Mouse (Mus musculus) neural tube, embryonic 12.5 days (tissue): ENCODE results near the gene Ggt6. TPM values are rescaled to one million over a fixed set of nuclear protein-coding genes. Genes with fewer than 3 reads are reported as not detected.

Experiments
- ATAC-seq: fragments of 200-750 bp; cut with Nextera tagmentation; 2 replicates; pipeline ENCODE4 v1.8.0; 2017; ENCODE audit warnings: low read depth, mild to moderate bottlenecking, moderate TSS enrichment, moderate library complexity; ENCODE audit not compliant: low FRiP score
- H3K27ac ChIP-seq: fragments of 300-500 bp; sonication (generic); 2 replicates; pipeline ENCODE4 v1.5.1; 2016
- H3K27me3 ChIP-seq: fragments of 300-500 bp; sonication (generic); replicated peaks from 2 replicates; pipeline ENCODE4 v1.6.1; 2016; ENCODE audit warnings: mild to moderate bottlenecking
- H3K36me3 ChIP-seq: fragments of 300-500 bp; sonication (generic); 2 replicates; pipeline ENCODE4 v1.6.1; 2016; ENCODE audit warnings: mild to moderate bottlenecking
- H3K4me1 ChIP-seq: fragments of 300-500 bp; sonication (generic); 2 replicates; pipeline ENCODE4 v1.6.1; 2016
- H3K4me2 ChIP-seq: fragments of 300-500 bp; sonication (generic); replicated peaks from 2 replicates; pipeline ENCODE4 v1.6.1; 2016; ENCODE audit warnings: mild to moderate bottlenecking
- H3K4me3 ChIP-seq: fragments of 300-500 bp; sonication (generic); 2 replicates; pipeline ENCODE4 v1.5.1; 2016
- H3K9ac ChIP-seq: fragments of 300-500 bp; sonication (generic); 2 replicates; pipeline ENCODE4 v1.6.1; 2016; ENCODE audit warnings: mild to moderate bottlenecking
- H3K9me3 ChIP-seq: fragments of 300-500 bp; sonication (generic); 2 replicates; pipeline ENCODE4 v1.6.1; 2016; ENCODE audit warnings: mild to moderate bottlenecking
- WGBS: fragments of 180-500 bp; shearing (Covaris S2); methylation state at CpG from one replicate; pipeline ENCODE4 v1.1.7; 2016; 5-methylcytosine and 5-hydroxymethylcytosine counted together
- polyA plus RNA-seq: library from polyadenylated mRNA; unstranded; fragments of >200 nt; fragmentation: Nextera tagmentation; extraction: Ambion mirVana; gene quantifications from 2 replicates; pipeline ENCODE4 v1.2.1, GENCODE M21; 2016

The Ggt6 gene
- polyA plus RNA-seq, 1 experiment from 2014 or later = not detected

DNA sequence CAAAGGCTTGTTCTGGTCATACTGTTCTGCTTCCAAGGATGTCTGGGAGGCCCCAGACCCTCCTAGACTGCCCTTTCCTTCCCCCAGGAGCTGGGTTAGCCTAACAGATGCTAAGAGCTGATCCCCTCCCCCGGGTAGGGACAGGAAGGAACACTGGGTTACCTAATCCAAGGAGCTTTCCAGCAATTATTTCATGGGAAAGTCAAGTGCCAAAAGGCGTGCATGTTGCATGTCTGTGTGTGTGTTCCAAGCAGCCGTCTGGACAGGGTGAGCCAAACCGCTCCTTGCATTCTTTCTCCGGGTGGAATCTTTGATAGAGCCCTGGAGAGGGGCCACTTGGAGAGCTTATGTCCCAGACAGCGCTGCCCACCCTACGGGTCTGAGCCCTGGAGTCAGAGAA lies 22.3 kb upstream of the Ggt6 start:
- H3K36me3 ChIP-seq = no peaks in the 10 kb centered on the region
- WGBS = 76% methylated on average over 7 of the region's 7 CpGs
- no peak overlapping the region for H3K27ac ChIP-seq
- peaks cover 32% of the 10 kb centered on the region for H3K27me3 ChIP-seq
- H3K4me2 ChIP-seq = no peak overlapping the region
- H3K4me1 ChIP-seq = peaks cover 25% of the 10 kb centered on the region
- no peak for ATAC-seq
- H3K9ac ChIP-seq = no peak overlapping the region
- no peaks in the 10 kb centered on the region for H3K9me3 ChIP-seq
- H3K4me3 ChIP-seq = no peak overlapping the region

DNA sequence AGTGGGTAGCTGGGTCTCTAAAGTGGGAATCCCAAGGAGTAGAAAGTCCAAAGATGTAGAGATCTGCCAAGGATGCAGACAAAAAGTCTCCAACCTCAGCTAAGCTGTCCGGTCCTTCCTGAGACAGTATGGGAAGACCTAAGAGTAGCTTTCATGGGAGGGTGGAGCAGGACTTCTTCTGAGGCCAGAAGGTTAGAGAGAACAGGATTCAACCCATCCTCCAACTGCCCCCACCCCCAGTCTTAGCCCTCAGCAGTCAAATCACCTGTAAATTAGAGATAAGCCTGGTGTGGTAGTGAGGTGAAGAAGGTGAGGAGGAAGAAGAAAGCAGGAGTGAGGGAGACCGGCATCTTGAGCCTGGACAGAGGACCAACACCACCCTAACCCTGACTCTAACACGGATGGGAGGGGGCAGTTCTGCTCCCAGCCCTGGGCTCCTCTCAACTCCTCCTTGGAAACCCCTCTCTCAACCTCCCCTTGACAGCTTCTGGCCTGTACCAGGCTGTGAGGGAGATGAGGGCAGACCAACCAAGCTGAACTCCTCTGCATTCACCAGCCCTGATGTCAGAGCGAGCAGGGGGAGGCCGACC lies 21.6 kb upstream of the Ggt6 start:
- peaks cover 31% of the 10 kb centered on the region for H3K27me3 ChIP-seq
- H3K4me2 ChIP-seq = no peak overlapping the region
- no peaks in the 10 kb centered on the region for H3K36me3 ChIP-seq
- no peak for ATAC-seq
- no peak overlapping the region for H3K4me3 ChIP-seq
- no peaks in the 10 kb centered on the region for H3K9me3 ChIP-seq
- no peak overlapping the region for H3K9ac ChIP-seq
- 69% methylated on average over 5 of the region's 5 CpGs for WGBS
- no peak overlapping the region for H3K27ac ChIP-seq
- H3K4me1 ChIP-seq = peaks cover 25% of the 10 kb centered on the region

DNA sequence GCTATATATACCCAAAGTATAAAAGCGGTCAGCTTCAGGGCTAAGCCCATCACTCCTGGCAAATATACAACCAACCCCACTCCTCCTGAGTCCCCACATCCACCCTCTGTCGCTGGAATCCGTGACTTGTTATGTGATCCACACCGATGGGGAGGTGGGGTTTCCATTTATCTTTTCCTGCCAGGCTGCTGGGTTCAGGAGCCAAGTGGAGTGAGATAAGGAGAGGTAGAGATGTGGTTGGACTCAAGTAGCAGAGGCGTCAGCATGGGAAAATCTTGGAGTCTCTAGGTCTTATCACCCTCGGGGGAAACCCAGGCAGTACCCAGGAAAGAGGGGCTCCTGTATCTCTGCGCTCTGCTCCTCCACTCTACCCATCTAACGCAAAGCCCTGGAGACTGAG lies 20.2 kb upstream of the Ggt6 start:
- Histone ChIP-seq H3K4me2 (no peak overlapping the region), H3K9me3 (no peaks in the 10 kb centered on the region), H3K4me1 (peaks cover 23% of the 10 kb centered on the region), H3K27ac (no peak overlapping the region), H3K4me3 (no peak overlapping the region), H3K36me3 (no peaks in the 10 kb centered on the region), H3K9ac (no peak overlapping the region), H3K27me3 (peaks cover 17% of the 10 kb centered on the region)
- no peak for ATAC-seq
- WGBS = 85% methylated on average over 8 of the region's 8 CpGs

DNA sequence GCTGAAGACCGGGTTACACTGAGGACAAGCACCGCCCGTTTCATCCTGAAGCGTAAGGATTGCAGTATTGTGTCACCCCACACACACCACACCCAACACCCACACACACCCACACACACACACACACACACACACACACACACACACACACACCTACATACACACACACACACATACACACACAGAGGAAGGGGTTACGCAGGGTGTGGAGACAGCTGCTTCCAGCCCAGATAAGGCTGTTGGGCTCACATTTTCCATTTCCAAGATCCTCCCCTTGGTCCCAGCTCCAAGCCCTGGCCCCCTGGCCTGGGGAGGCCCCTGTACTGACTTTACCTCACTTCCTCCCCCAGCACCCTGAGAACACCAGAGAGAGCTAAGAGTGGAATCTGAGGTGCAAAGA lies 18.7 kb upstream of the Ggt6 start:
- Histone ChIP-seq H3K4me1 (peaks cover 8% of the 10 kb centered on the region), H3K9me3 (no peaks in the 10 kb centered on the region), H3K9ac (no peak overlapping the region), H3K27me3 (peaks cover 4% of the 10 kb centered on the region; the same call in 1 of the 2 replicates), H3K4me3 (no peak overlapping the region), H3K27ac (no peak overlapping the region), H3K4me2 (no peak overlapping the region), H3K36me3 (no peaks in the 10 kb centered on the region)
- ATAC-seq = no peak
- 88% methylated on average over 5 of the region's 5 CpGs for WGBS

DNA sequence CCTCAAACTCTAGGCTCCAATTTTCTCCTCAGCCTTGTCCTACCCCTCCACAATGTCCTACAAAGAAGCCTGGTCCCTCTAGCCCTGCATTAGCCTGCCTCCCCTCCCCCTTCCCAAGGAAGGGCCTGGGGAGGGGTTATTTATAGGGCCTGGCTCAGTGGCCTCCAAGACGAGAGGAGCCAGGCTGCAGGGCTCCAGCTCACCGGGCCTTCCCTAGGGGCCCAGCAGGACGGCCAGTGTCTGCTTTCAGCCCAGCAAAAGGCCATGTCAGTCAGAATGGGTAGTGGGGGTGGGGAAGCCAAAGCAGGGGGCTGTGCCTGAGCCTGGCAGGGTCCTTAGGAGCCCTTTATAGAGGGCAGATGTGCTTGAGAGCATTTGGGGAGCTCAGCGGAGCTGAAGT lies 17.9 kb upstream of the Ggt6 start:
- H3K9ac ChIP-seq = no peak overlapping the region
- no peaks in the 10 kb centered on the region for H3K36me3 ChIP-seq
- under 1% methylated on average over 4 of the region's 4 CpGs for WGBS
- no peaks in the 10 kb centered on the region for H3K9me3 ChIP-seq
- H3K4me1 ChIP-seq = peaks cover 6% of the 10 kb centered on the region
- no peak overlapping the region for H3K4me2 ChIP-seq
- H3K4me3 ChIP-seq = no peak overlapping the region
- no peak for ATAC-seq
- H3K27me3 ChIP-seq = no peaks in the 10 kb centered on the region
- no peak overlapping the region for H3K27ac ChIP-seq

DNA sequence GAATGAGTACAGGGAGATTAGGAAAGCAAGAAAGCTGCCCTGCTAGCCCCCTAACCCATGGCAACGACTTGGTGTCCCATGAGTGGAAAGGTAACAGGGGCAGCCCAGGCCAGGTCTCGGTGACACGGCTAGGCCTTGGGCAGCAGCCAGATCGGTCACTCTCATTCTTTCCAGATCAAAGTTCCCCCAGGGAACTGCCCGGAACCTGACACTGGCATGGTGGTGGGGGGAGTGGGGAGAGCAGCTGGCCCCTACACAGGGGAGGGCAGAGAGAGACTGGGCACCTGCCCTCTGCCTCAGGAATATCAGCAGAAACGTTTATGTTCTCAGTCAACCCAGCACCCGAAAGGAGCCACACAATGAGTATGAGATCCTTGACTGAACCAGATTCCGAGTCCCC lies 17.1 kb upstream of the Ggt6 start:
- H3K9ac ChIP-seq = no peak overlapping the region
- H3K4me2 ChIP-seq = no peak overlapping the region
- H3K27ac ChIP-seq = no peak overlapping the region
- H3K4me3 ChIP-seq = no peak overlapping the region
- H3K27me3 ChIP-seq = no peaks in the 10 kb centered on the region
- H3K9me3 ChIP-seq = no peaks in the 10 kb centered on the region
- H3K4me1 ChIP-seq = peaks cover 6% of the 10 kb centered on the region
- ATAC-seq = no peak
- H3K36me3 ChIP-seq = no peaks in the 10 kb centered on the region
- 47% methylated on average over 8 of the region's 8 CpGs for WGBS

DNA sequence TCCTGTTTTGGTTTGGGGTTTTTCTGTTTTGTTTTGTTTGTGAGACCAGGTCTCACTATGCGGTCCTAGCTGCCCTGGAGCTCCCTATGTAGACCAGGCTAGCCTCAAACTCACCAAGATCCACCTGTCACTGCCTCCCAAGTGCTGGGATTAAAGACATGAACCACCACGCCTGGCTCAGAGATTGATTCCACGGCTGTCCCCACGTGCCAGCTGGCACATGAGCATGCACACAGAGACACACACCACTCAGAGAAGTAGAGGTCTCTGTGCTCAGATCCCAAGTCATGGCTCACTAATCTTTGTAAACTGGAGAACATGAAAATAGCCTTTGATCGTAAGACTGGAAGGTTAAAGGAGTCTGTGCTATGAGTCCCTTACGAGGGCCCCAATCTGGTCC lies 16.3 kb upstream of the Ggt6 start:
- ATAC-seq = no peak
- no peak overlapping the region for H3K27ac ChIP-seq
- peaks cover 6% of the 10 kb centered on the region for H3K4me1 ChIP-seq
- 88% methylated on average over 6 of the region's 6 CpGs for WGBS
- H3K9me3 ChIP-seq = no peaks in the 10 kb centered on the region
- H3K36me3 ChIP-seq = no peaks in the 10 kb centered on the region
- no peak overlapping the region for H3K9ac ChIP-seq
- no peak overlapping the region for H3K4me3 ChIP-seq
- no peak overlapping the region for H3K4me2 ChIP-seq
- no peaks in the 10 kb centered on the region for H3K27me3 ChIP-seq

DNA sequence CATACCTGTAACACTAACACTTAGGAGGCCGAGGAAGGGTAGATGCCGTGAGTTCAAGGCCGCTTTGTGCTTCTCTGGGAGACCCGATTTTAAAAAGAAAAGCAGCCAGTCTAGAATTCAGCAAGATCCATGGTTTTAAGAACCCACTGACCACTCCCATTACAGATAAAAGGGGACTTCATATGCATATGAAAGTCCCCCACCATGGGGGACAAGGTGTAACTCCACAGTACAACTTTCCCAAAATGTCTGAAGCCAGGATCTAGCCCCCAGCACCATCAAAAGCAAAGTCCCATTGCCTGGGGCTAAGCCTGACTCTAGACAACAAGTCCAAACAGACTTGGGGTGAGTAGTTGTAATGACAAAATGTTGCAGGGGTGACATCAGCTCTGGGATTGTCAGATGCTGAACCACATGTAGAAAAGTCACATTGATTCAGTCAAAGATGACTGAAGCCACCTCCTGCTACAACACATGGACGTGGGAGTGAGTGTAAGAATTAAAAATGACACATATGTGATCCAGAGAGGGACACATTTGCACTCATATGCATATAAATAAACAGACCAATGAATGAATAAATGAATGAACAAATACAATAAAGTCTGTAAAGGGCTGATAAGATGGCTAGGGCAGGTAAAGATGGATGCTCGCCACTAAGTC lies 14.7 kb upstream of the Ggt6 start:
- ATAC-seq = no peak
- WGBS = 82% methylated on average over 6 of the region's 6 CpGs
- Histone ChIP-seq H3K4me2 (no peak overlapping the region), H3K9me3 (no peaks in the 10 kb centered on the region), H3K27me3 (no peaks in the 10 kb centered on the region), H3K27ac (no peak overlapping the region), H3K36me3 (no peaks in the 10 kb centered on the region), H3K4me1 (peaks cover 6% of the 10 kb centered on the region), H3K4me3 (no peak overlapping the region), H3K9ac (no peak overlapping the region)

DNA sequence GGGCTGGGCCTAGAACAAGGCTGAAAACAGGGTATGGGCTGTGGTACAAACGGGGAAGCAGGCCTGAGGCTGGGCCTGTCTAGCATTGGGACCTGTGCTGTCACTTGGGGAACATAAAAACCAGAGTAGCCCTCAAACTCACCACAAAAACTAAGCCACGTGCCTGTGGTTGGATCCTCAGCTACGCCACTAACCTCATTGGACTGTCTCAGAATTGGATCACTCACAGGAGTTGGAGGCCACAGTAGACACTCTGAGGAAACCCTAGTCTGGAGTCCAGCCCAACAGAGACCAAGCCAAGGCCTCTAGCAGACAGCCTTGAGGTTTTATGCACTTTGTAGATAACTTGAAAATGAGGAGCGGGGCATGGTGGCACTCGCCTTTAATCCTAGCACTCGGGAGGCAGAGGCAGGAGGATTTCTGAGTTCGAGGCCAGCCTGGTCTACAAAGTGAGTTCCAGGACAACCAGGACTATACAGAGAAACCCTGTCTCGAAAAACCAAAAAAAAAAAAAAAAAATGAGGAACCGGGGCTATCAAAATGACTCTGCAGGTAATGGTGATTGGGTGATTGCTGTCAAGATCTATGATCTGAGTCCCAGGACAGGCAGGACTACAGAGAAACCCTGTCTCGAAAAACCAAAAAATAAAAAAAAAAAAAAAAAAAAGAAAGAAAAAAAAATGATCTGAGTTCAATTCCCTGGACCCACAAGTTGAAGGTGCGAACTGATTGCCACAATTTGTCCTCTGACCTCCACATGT lies 13.6 kb upstream of the Ggt6 start:
- H3K36me3 ChIP-seq = no peaks in the 10 kb centered on the region

DNA sequence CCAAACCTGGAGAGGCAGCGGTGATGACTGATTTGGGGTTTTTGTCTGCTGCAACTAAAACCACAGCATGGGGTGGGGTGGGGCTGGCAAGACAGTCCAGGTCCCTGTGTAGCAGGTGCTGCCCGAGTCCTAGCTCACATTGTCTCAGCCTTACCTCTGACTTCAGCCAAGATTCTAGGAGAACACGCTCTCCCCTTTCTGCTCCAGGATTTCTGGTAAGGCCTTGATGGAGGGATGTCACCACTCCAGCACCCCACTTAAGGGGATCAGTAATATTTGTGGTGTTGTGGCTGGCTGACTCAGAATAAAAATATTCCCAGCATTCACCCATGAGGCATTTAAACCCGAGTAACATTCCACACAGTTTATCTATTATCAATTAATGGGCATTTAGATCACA lies 11.6 kb upstream of the Ggt6 start:
- ATAC-seq = no peak
- Histone ChIP-seq H3K27ac (no peak overlapping the region), H3K4me2 (no peak overlapping the region), H3K36me3 (no peaks in the 10 kb centered on the region), H3K4me1 (no peaks in the 10 kb centered on the region), H3K9me3 (no peaks in the 10 kb centered on the region), H3K9ac (no peak overlapping the region), H3K4me3 (no peak overlapping the region), H3K27me3 (no peaks in the 10 kb centered on the region)
- 86% methylated on average over 4 of the region's 4 CpGs for WGBS

More for the DNA sequence above, 13.6 kb upstream of the Ggt6 start:
- Histone ChIP-seq H3K9me3 (no peaks in the 10 kb centered on the region), H3K4me2 (no peak overlapping the region), H3K4me3 (no peak overlapping the region), H3K27ac (no peak overlapping the region), H3K27me3 (no peaks in the 10 kb centered on the region), H3K4me1 (peaks cover 6% of the 10 kb centered on the region), H3K9ac (no peak overlapping the region)
- WGBS = 92% methylated on average over 11 of the region's 11 CpGs
- no peak for ATAC-seq

DNA sequence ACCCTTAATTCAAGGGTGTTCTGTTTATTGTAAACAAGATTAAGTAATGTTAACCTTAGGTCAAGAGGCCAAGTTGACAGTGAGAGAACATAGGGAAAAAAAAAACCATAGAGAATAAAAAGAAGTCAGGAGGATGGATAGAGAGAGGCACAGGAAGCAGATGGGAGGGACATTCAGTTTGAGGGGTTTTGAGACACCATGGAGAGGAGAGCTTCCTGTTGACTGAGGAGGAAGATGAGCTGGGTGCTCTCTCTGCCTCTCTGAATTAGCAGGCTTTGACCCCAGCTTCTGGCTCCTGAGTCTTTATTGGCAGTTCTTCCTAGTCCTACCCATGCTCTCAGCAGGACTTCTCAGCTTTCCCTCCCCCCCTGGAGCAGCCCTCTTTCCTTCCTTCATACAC lies 10.1 kb upstream of the Ggt6 start:
- no peaks in the 10 kb centered on the region for H3K9me3 ChIP-seq
- H3K27me3 ChIP-seq = no peaks in the 10 kb centered on the region
- no peaks in the 10 kb centered on the region for H3K36me3 ChIP-seq
- no peak overlapping the region for H3K9ac ChIP-seq
- H3K4me3 ChIP-seq = no peak overlapping the region
- no peak overlapping the region for H3K27ac ChIP-seq
- H3K4me1 ChIP-seq = no peaks in the 10 kb centered on the region
- ATAC-seq = no peak
- no peak overlapping the region for H3K4me2 ChIP-seq

DNA sequence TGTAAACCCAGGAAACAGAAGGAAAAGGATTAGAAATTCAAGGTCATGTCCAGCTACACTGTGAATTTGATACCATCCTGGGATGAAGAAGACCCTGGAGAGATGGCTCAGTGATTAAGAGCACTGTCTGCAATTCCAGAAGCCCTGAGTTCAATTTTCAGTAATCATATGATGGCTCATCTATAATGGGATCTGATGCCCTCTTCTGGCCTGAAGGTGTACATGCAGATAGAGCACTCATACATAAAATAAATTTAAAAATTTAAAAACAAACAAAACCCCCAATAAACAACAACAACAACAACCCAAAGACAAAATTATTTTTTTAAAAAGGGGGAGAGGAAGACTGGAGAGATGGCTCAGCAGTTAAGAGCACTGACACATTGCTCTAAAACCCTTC lies 8.4 kb upstream of the Ggt6 start:
- Histone ChIP-seq H3K27me3 (no peaks in the 10 kb centered on the region), H3K4me1 (no peaks in the 10 kb centered on the region), H3K9ac (no peak overlapping the region), H3K27ac (no peak overlapping the region), H3K4me2 (no peak overlapping the region), H3K36me3 (no peaks in the 10 kb centered on the region), H3K4me3 (no peak overlapping the region), H3K9me3 (no peaks in the 10 kb centered on the region)
- no peak for ATAC-seq

DNA sequence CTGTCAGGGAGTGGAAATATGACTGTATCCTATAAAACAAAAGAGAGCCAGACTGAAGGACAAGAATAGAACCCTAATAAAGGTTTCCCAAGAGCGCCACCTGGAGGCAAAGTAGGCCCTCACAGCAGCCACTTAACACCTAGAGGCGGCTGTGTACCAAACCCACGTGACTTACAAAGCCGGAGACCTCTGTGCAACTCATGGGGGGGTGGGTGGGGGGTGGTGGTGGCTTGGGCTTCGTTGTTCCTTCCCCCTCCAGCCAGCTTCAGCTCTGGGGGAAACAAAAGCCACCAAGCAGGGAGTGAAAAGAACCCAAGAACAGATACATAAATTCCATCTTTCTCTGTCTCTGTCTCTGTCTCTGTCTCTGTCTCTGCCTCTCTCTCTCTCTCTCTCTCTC lies 6.6 kb upstream of the Ggt6 start:
- Histone ChIP-seq H3K9me3 (no peaks in the 10 kb centered on the region), H3K27ac (no peak overlapping the region), H3K4me3 (no peak overlapping the region), H3K4me1 (no peaks in the 10 kb centered on the region), H3K27me3 (no peaks in the 10 kb centered on the region), H3K36me3 (no peaks in the 10 kb centered on the region), H3K9ac (no peak overlapping the region), H3K4me2 (no peak overlapping the region)
- ATAC-seq = no peak
- 5% methylated on average over 5 of the region's 5 CpGs for WGBS
